Mouse (Mus musculus) macrophage (primary cell): ENCODE data around the gene Faiml. TPM values are rescaled to one million over a fixed set of nuclear protein-coding genes. Genes with fewer than 3 reads are reported as not detected.

Source experiments
- H3K27ac ChIP-seq: fragments of 350-480 bp; formaldehyde crosslinking; 2 replicates; pipeline ENCODE4 v1.9.0; 2021
- H3K36me3 ChIP-seq: fragments of 350-480 bp; formaldehyde crosslinking; 2 replicates; pipeline ENCODE4 v1.9.0; 2021; ENCODE audit errors: inconsistent target
- H3K4me3 ChIP-seq: fragments of 350-480 bp; formaldehyde crosslinking; 2 replicates; pipeline ENCODE4 v1.9.0; 2021; ENCODE audit errors: inconsistent target
- H3K79me2 ChIP-seq: fragments of 350-480 bp; formaldehyde crosslinking; 2 replicates; pipeline ENCODE4 v1.9.0; 2021; ENCODE audit errors: inconsistent target
- WGBS: methylation state at CpG from one replicate; pipeline ENCODE4 v1.1.7; 2026; ENCODE audit warnings: inconsistent platforms; ENCODE audit not compliant: missing documents; 5-methylcytosine and 5-hydroxymethylcytosine counted together
- polyA plus RNA-seq: library from polyadenylated mRNA; stranded (reverse); fragments of 250-400 nt; gene quantifications from 3 replicates; pipeline ENCODE4 v1.2.4, GENCODE M21; 2018; ENCODE audit warnings: inconsistent platforms

Gene Faiml
- polyA plus RNA-seq, 1 experiment from 2014 or later = not detected

GRCm38 (mm10) chr9:99224583-99224982 is 12.5 kb downstream of the Faiml start:
- no peak overlapping the region for H3K4me3 ChIP-seq
- no peak overlapping the region for H3K27ac ChIP-seq
- WGBS = 70% methylated on average over 3 of the region's 3 CpGs
- H3K36me3 ChIP-seq = no peaks in the 10 kb centered on the region
- H3K79me2 ChIP-seq = no peaks in the 10 kb centered on the region

DNA sequence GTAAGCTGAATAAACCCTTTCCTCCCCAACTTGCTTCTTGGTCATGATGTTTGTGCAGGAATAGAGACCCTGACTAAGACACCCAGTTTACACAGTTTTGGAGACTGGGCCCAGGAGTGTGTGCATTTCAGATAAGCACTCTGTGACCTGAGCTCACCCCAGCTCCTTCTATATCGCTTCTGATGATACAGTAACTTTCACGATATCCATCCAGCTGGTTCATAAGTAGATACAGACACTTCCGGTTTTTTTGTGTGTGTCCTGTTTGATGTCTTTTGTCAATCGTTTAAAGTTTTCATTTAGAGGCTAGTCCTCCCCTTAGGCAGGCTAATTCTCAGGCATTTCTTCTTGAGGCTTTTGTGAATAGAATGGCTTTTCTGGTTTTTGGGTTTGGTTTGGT is 15.4 kb downstream of the Faiml start:
- 91% methylated on average over 4 of the region's 4 CpGs for WGBS
- Histone ChIP-seq H3K36me3 (no peaks in the 10 kb centered on the region), H3K4me3 (no peak overlapping the region), H3K27ac (no peak overlapping the region), H3K79me2 (no peaks in the 10 kb centered on the region)

GRCm38 (mm10) chr9:99217999-99218719 is 18.9 kb downstream of the Faiml start:
- no peak overlapping the region for H3K4me3 ChIP-seq
- 34% methylated on average over 6 of the region's 6 CpGs for WGBS

GRCm38 (mm10) chr9:99216182-99216581 is 20.9 kb downstream of the Faiml start:
- WGBS = 29% methylated on average over 2 of the region's 2 CpGs
- H3K36me3 ChIP-seq = no peaks in the 10 kb centered on the region

More at GRCm38 (mm10) chr9:99217999-99218719, 18.9 kb downstream of the Faiml start:
- no peaks in the 10 kb centered on the region for H3K79me2 ChIP-seq
- no peak overlapping the region for H3K27ac ChIP-seq
- H3K36me3 ChIP-seq = no peaks in the 10 kb centered on the region

DNA sequence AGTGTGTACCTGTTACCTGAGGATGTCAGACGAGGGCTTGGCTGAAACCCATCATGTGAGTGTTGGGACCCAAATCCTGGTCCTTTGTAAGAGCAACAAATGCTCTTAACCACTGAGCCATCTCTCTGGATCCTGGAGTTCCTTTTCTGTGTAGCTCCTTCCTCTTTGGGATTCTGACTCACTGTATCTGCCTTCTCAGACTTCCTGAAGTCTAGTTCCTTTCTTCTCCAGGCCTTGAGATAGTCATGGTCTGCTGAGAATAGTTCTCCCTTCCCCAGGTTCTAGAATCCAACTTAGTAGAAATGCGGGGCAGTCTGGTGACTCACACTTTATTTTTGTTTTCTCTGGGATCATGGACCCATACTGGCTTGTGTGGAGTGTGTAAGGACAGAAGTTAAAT is 24.4 kb downstream of the Faiml start:
- H3K79me2 ChIP-seq = no peaks in the 10 kb centered on the region
- no peak overlapping the region for H3K4me3 ChIP-seq
- H3K27ac ChIP-seq = peak overlapping the region; percentile 58
- H3K36me3 ChIP-seq = no peaks in the 10 kb centered on the region
- WGBS = 11% methylated on average over 2 of the region's 2 CpGs

More at GRCm38 (mm10) chr9:99216182-99216581, 20.9 kb downstream of the Faiml start:
- H3K79me2 ChIP-seq = no peaks in the 10 kb centered on the region
- no peak overlapping the region for H3K27ac ChIP-seq
- H3K4me3 ChIP-seq = no peak overlapping the region

DNA sequence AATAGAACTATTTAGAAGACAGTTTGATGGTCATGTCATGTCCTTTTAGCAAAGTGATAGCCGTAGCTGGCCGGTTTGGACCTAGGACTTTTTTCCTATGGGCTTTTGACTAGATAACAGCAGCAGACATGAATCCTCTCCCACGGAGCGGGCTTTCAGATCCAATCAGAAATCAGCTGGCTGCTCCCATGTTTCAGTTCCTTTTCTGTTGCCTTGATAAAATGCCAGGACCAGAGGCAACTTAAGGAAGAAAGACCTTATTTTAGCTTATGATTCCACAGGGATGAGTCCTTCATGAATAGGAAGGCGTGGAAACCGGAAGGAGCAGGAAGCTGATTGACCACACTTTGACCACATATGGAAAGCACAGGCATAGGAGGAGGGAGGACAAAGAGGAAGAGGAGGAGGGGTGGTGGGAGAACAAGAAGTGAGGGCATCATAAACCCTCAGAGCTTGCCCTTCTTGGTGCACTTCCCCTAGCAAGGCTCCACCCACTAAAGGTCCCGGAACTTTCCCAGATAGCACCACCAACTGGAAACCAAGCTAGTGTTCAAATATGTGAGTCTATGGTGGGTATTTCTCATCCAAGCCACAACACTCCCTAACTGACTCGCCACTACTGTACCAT is 53.9 kb downstream of the Faiml start:
- Histone ChIP-seq H3K4me3 (peak overlapping the region; percentile 3; the same call in 1 of the 2 replicates), H3K27ac (peak overlapping the region; percentile 95)

GRCm38 (mm10) chr9:99182121-99182520 is 54.9 kb downstream of the Faiml start:
- H3K4me3 ChIP-seq = no peak overlapping the region
- no peaks in the 10 kb centered on the region for H3K79me2 ChIP-seq
- no peaks in the 10 kb centered on the region for H3K36me3 ChIP-seq
- 0% methylated on average over 7 of the region's 7 CpGs for WGBS
- H3K27ac ChIP-seq = peak overlapping the region; percentile 95

More for the DNA sequence above, 53.9 kb downstream of the Faiml start:
- WGBS = 8% methylated on average over 7 of the region's 8 CpGs
- Histone ChIP-seq H3K36me3 (no peaks in the 10 kb centered on the region), H3K79me2 (no peaks in the 10 kb centered on the region)

- Histone ChIP-seq H3K79me2 (no peaks in the 10 kb centered on the region), H3K4me3 (no peak overlapping the region), H3K36me3 (no peaks in the 10 kb centered on the region), H3K27ac (peak overlapping the region; percentile 95)
- WGBS = 14% methylated on average over 8 of the region's 8 CpGs
These were observed 56.8 kb downstream of the Faiml start for GRCm38 (mm10) chr9:99180272-99180671.

Other genes starting within 250 kb of the Faiml start
- gene Gm1123, start 201.5 kb downstream of the Faiml start, polyA plus RNA-seq = not detected in 3 replicates
- 14.2 to 21.3 TPM (median 19.7 TPM) in 3 replicates for gene Pik3cb, start 96.6 kb downstream of the Faiml start, polyA plus RNA-seq
- gene Cep70, start 6.1 kb upstream of the Faiml start, polyA plus RNA-seq = 10.3 to 14.1 TPM (median 11.1 TPM) in 3 replicates
- not detected in 3 replicates for gene Esyt3, start 121.3 kb upstream of the Faiml start, polyA plus RNA-seq
- 6.5 to 23.7 TPM (median 6.6 TPM) in 3 replicates for gene Mras, start 200.1 kb upstream of the Faiml start, polyA plus RNA-seq
- gene Nme9, start 214.2 kb upstream of the Faiml start, polyA plus RNA-seq = not detected in 3 replicates